Mouse (Mus musculus): Measurements from ENCODE around the gene Nptn.
"Not testable (repeated sequence)": the region's sequence is repeated elsewhere in the genome, so short reads cannot be mapped to it uniquely, and the experiment has no call there.

Nptn gene

DNA sequence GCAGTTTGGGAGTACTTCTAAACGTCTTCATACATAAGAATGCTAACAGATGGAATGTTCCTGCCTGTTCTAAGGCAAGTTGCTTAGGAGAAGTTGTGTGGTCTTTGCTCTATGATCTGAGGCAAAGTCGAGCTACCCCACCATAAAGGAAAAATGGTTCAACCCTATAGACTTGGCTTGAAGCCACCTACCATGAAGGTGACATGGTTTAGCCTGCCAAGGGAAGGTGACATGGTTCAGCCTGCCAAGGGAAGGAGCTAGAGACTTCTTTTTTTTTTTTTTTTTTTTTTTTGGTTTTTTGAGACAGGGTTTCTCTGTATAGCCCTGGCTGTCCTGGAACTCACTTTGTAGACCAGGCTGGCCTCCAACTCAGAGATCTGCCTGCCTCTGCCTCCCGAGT, 16.1 kb upstream of the Nptn start:
- DNase-seq, result not testable (repeated sequence)

DNA sequence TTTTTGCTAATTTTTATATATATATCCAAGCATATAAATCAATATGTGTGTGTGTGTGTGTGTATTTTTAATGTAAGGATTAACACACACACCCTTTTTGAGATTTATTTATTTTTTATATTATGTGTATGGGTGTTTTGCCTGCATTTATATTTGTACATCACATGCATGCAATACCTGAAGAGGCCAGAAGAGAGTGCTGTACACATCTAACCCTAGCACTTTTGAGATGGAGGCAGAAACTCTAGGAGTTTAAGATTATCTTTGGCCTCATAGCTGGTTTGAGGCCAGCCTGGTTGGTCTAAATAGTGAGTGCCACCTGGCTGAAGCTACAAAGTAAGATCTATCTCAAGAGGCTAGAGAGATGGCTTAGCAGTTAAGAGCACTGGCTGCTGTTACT, 14.4 kb upstream of the Nptn start:
- DNase-seq, result no peak

DNA sequence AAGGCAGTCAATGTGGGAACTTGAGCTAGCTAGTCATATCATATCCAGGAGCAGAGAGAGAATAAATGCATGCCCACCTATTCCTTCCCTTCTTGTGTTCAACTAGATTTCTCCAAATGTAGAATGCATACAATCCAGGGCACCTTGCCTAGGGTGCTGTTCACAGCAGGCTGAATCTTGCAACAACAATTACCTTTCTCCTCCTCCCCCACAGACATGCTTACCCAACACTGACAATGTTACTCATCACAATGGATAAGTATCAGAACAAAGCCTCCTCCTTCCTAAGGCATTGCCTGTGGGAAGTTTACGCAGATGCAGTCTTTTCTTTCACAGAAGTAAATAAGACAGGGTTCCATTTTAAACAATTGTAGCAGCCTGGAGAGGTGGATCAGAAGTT, 11.0 kb upstream of the Nptn start:
- DNase-seq, result no peak

DNA sequence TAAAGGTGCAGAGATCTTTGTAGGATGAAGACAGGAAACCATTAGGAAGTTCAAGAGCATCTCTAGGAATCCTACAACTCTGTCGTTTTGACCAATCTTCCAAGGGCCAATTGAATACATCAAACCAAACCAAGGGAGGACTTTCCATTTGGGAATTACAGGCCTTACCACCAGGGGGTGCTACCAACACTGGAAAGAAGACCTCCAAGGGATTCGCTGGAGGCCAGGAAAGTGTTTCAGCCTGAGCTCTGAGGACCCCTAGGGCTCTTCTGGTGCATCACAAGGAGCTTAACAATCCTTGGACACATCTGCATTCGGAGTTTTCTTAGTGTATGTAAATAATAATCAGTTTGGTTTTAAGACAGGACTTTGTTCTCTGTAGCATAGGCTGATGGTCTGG, 3.4 kb upstream of the Nptn start:
- peak; percentile 94 for DNase-seq

DNA sequence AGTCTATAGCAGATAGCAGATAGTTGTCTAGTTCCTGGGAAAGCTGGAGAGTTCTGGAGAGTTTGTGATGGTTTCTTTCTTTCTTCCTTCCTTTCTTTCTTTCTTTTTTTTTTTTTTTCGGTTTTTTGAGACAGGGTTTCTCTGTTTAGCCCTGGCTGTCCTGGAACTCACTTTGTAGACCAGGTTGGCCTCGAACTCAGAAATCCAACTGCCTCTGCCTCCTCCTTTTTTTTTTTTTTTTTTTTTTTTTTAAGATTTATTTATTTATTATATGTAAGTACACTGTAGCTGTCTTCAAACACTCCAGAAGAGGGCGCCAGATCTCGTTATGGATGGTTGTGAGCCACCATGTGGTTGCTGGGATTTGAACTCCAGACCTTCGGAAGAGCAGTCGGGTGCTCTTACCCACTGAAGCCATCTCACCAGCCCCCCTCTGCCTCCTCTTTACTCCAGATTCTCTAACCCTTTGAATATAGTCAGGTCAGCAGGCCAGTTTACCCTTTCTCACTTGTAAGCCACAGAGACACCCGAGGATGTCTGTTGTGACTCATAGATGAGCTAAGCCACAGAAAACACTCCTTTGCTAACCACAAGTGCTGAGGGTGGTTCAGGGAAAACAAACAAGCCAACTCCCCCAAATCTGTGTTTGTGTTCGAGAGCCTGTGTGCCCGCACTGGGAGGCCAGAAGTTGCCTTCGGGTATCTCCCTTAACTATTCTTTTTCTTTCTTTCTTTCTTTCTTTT, 1.4 kb upstream of the Nptn start:
- DNase-seq, result not testable (repeated sequence)

DNA sequence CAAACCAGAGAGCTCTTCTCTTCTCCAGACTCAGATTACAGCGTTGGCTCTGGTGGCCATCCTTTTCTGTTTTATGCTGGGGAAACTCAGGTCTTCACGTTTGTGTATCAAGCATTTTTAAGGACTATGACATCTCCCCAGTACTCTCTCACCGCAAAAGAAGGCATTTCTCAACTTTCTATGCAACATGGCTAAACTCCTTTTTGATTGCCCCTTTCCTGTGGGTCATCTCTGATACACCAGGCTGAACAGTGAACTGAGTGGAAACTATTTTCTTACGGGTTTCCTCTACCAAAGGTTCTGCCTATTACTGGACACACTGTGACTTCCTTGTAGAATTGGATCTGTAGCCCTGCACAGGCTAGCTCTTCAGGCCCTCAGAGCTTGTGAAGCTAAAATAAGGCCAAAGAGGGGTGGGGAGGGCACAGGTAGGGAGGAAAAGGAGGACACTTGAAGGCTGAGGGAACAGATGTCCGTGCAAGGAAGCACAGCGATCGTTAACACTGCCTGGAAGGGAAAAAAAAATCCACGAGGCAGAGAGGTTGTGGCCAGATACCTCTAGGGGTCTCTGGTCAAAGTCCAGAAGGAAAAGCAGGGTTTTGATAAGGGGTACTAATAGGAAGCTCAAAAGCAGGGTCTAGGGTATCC, 633 bp upstream of the Nptn start:
- peak; percentile 12 for DNase-seq

DNA sequence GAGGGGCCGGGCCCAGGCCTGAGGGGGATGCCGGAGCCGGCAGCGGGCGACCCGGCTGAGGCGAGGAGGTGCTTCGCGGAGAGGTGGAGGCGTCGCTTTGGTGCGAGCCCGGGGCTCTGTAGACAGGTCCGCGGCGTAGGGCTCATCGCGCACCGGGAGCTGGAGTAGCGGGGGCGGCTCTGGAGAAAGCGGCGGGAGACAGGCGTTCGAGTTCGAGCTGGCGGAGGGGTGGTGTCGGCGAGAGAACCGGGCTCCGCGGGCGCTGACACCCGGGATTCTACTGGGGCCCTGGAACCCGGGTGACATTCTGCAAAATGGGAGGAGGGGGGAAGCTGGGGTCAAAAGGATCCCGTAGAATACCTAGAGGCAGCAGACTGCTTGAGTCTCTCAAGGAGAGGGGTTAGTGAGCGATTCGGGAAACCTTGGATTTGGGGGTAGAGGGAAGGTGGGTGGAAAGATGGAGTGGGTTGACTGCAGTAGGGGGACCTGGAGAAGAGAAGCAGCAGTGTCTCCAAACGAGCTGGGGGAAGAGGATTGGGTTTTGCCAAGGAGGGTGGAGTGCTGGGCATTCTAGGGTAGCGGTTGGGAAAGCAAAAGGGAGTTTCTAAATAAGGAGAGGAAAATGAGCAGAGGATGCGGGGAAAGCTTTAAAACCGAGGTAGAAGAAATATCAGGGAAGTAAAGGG, 684 bp downstream of the Nptn start:
- no peak for DNase-seq

DNA sequence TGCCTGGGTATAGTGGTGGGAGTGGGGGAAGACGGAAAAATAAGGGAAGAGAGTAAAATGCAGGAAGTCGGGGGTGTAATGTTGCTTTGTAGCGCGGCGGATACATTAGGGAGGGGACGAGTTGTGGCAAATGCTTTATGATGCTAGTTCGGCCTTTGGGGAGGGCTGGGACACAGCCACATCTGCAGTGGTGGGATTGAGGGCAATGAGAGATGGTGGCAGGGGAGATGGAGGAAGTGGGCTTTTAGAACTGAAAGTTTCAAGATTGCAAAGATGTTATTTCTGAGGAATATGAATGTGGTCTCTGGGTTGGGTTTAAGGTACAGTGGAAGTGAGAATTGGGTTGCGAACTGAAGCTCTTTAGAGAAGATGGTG, 1.2 kb downstream of the Nptn start:
- peak; percentile 21 for DNase-seq

DNA sequence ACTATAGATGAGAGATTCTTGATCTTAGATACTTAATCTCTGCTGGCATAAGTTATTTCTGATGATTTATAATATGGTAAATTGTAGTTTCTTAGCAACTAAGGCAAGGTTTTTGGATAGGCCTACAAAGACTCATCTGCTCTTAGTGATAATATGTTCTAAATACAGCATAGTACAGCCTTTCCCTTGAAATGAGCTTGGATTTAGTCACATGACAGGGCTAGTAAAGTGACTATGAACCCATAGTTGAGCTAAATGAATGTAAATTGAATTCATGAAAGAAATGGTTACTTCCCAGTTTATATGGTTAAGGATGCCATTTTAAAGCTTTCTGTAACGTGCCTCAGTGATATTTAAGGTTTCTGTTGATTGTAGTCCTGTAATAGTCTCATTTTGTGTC, 2.3 kb downstream of the Nptn start:
- DNase-seq, result no peak

DNA sequence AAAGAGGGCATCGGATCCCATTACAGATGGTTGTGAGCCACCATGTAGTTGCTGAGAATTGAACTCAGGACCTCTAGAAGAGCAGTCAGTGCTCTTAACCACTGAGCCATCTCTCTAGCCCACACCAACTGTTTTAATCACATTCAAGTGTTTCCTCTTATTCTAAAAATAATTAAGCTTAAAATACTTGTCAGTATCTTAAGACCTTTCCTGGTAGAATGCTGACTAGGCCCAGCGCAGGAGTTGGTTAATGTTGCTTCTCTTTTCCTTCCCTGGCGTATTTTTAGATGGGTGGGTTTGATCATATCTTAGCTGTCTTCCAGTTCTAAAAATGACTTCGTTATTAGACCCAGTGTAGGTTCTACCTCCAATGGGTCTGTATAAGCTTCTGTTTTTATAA, 6.6 kb downstream of the Nptn start:
- DNase-seq, result no peak

DNA sequence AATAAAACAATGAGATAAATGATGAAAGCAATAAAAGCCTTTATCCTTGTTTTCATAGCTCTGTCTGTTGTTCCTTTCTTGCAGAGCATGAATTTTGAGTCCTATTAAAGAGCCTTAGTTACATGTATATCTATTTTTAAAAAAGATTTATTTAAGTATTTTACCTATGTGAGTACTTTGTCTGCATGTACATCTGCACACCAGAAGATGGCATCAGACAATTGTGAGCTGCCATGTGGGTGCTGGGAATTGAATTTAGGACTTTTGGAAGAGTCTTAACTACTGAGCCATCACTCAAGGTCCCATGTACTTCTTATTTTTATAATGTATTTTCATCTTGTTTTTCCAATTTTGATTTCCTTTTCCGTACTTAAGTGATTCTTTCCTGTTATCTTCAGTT, 13.3 kb downstream of the Nptn start:
- no peak for DNase-seq

DNA sequence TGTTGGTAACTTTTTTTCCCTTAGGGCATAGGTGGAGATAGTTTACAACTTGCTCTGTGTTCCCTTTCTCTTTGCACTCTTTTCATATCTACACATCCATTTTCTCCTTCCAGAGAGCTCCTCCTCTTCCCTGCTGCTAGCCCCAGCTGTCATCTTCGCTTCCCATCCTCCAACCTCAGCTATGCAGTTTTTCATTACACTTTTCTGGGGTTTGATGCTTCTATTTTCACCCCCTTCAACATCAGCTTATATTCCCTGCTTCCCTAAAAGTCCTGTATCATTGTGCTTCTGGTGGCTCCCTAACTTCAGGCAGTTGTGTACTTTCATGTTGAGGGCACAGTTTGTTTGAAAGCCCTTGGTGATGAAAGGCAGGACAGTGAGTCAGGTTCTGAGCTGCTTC, 31.8 kb downstream of the Nptn start:
- DNase-seq, result no peak

DNA sequence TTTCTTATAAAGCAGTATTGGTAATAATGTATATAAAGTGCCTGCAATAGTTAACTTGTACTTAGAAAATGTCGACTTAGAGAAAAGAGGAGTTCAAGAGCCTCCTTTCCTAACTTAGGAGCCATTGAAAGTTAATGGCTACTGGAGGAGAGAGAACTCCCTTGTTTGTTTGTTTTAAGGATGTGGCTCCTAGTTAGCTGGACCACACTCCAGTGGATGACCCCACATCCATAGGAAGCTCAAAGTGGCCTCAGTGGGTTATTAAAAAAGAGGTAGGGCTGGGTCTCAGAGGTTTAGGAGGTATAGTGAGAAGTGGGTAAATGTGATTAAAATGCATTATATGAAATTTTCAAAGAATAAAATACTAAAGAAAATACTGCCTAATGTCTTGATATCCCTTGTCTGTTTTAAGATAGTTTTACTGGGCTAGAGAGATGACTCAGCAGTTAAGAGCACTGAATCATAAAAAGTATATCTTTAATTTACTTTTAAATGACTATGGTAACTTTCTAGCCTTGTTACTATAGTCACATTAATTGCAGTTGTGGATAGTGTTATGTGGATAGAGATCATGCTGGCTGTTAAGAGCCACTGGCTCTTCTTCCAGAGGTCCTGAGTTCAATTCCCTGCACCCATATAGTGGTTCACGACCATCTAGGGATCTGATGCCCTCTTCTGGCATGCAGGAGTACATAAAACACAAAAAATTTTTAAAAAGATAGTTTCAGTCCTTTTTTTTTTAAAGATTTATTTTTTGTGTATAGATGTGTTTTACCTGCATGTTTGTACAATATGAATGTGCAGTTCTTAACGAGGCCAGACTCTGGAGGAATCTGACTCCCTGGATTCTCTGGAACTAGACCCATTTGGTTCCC, 33.3 kb downstream of the Nptn start:
- DNase-seq, result no peak

DNA sequence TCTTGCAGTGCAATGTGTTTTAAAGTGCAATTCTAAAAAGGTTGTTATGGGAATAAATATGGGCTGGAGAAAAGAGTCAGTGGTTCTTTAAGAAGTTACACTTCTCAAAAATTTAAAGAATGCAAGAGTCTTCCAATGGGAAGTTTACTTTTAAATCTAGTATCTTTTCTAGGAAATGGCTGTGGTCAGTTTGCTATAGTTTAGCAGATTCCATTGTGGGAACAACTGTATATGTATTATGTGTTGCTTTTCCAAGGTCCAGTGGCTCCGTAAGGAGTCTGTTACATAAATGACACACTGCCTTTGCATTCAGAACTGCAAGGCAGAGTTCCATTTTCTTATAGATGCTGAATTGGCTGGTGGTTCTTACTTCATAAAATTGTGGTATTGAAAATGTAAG, 41.0 kb downstream of the Nptn start:
- DNase-seq, result no peak

DNA sequence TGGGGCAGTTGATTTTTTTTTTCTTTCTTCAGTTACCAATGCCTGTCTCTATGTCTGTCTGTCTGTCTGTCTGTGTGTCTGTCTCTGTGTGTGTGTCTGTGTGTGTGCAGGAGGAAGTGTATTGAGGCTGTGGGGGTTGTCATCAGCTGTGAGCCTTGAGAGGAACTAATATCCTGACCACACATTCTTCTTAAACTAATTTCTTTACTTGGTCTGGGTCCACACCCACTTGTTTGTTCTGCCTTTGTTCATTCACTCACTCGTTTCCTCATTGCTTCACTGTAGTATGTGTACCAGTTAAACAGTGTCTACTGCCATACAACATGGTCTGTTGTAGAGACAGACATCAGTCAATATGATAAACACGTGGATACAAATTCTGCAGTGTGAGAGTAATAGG, 45.2 kb downstream of the Nptn start:
- no peak for DNase-seq

DNA sequence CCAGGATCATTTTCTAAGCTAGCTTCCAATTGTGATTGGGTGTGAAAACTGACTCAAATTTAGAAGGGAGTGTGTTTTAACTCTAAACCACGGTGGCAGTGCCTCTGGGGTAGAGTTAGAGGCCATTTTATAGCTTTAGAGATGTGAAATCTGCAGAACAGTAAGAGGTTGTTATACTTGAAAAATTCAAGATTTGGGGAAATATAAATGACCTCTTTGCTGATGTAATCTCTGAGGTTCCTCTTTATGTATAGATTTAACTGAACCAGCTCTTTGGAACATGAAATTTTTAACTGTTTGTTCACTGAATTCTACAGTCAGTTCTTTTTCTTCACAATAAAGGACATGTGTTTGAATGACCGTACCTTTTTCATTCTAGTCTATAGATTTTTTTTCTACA, 48.4 kb downstream of the Nptn start:
- no peak for DNase-seq

DNA sequence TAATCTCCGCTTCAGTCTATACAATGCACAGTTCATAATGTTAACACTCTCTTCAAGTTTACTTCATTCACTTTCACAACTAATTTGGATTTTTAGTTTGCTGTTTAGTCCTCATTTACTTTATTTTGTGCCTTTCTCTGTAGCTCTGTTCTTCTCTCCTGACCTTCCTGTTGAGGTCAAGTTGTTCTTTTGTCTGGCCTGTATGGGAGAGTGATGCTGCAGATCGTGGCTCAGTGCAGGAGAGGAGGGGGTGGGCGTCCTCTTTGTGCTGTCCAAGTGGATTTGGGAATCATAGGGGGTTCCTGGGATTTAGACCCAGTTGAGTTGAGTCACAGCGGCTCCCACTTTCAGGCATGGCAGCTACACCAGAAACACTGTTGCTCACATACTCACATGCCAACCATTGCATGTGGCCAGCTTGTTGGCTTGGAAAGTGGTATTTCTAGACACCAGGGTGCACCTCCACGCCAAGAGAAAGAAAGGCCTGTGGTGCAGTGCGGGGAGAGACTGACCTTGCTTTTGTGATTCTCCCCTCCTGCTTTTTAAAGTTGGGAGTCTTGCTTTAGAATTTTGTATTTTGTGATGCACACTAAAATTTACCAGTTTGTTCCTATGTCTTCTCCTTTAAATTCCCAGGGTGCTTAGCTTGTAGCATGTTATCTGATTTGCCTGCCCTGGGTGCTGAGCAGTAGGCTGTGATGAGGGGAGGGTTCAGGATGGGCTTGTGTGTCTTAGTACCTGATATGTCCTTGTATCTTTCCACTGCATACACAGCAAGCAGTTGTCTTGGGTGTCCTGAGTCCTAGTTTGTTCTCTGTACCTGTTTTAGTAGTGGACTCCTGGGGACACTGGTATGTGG, 66.6 kb downstream of the Nptn start:
- no peak for DNase-seq

DNA sequence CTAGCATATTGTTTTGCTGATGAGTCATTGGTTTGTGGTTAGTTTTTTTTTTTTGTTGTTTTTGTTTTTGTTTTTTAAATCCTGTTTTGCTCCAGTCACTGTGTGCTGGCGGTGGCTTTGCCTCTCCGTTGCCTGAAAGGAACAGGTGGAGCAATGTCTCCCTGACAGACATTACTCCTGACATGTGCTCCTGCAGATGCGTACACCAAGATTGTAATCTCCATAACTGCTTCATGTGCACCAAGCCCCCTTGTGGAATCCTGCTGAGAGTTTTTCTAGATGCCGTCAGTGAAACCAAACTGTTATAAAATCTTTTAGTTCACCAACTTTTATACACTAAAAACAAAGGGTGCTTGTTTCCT, 67.2 kb downstream of the Nptn start:
- DNase-seq, result no peak

DNA sequence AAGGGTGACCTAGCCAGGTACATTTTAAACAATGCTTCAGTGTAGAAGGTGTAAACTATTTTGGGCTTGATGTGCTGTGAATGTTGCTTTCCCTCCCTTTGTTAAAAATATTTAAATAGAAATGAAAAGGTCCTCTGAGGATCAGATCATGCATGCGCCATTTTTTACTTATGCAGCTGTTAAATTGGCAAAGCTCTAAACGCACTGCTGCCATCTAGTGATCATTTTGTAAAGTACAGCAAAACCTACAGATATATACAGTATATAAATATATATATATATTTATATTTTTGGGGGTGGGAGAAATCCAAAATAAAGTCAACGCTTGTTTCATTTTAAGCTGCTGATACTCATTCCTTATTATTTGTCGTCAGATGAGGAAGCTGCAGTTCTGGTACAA, 70.0 kb downstream of the Nptn start:
- peak; percentile 63 for DNase-seq

DNA sequence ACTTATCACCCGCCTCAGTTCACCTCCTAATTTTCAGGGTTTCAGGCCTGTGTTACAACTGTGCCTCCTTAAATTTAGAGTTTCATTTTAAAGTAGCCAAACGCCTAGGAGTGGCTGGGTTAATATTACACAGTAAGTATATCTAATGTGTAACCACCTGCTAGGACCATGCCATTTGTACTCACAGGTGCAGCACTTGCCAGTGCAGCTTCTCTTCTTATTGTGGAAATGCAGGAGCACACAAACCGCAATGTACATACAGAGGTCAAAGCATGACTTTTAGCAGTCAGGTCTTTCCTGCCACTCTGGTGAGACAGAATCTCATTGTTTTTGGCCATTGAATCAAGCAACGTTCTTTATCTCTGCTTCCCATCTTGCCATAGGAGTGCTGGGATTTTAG, 72.5 kb downstream of the Nptn start:
- no peak for DNase-seq

DNA sequence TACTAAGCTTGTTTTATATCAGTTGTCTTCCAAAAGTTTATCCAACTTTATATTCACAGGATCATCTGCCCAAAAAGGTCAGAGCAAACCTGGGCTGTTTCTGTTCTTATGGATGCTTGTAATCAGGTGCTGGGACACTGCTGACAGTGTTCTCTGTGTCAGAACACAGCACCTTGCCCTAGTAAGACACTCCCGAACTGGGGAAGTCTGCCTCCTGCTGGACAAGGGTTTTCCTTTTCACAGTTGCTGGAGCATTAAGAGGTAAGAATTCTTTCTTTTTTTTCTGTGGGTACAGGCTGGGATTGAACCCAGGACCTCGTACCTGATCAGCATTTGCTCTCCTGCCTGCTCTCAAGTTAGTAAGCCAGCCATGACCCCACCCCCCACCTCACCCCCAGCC, 74.4 kb downstream of the Nptn start:
- peak; percentile 47 for DNase-seq

DNA sequence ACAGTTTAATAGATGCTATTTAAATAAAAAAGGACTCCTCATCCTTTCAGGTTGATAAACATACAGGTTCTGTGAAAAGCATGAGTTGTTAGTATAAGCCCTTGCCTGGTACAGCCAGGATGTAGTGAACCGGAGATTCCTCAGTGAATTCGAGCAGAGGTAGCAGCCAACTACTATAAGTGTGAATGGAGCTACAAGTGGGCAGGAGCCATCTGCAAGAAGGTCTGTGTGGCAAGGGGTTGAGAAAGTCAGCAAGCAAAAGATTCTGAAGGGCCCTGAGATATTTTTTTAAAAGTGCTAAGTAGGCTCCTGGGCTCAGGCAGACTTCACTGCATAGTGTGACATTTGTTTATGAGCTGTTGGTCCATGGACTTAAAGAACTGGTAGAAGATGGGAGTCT, 74.8 kb downstream of the Nptn start:
- no peak for DNase-seq
